Mouse (Mus musculus) hindbrain, embryonic 11.5 days (tissue): ENCODE results near the gene Ly6g6d. TPM values are rescaled to one million over a fixed set of nuclear protein-coding genes. Genes with fewer than 3 reads are reported as not detected.
"Not testable (repeated sequence)": the region's sequence is repeated elsewhere in the genome, so short reads cannot be mapped to it uniquely, and the experiment has no call there.

Experiments used
- ATAC-seq: fragments of 200-750 bp; cut with Nextera tagmentation; 2 replicates; pipeline ENCODE4 v1.8.0; 2017; ENCODE audit warnings: mild to moderate bottlenecking, moderate TSS enrichment, moderate library complexity; ENCODE audit not compliant: low FRiP score
- DNase-seq: peaks from one replicate; pipeline ENCODE4 v3.0.0-alpha.2; 2015; ENCODE audit warnings: low spot score
- H3K27ac ChIP-seq: fragments of 300-500 bp; sonication (generic); 2 replicates; pipeline ENCODE4 v1.5.1; 2014; ENCODE audit warnings: mild to moderate bottlenecking, low read depth, low read length
- H3K27me3 ChIP-seq: fragments of 300-500 bp; sonication (generic); 2 replicates; pipeline ENCODE4 v1.6.1; 2014; ENCODE audit warnings: mild to moderate bottlenecking, low read length, moderate library complexity, mixed read lengths; ENCODE audit not compliant: control insufficient read depth, insufficient read depth
- H3K36me3 ChIP-seq: fragments of 300-500 bp; sonication (generic); 2 replicates; pipeline ENCODE4 v1.6.1; 2014; ENCODE audit warnings: mild to moderate bottlenecking, low read length, moderate library complexity, mixed read lengths; ENCODE audit not compliant: control insufficient read depth, insufficient read depth
- H3K4me1 ChIP-seq: fragments of 300-500 bp; sonication (generic); replicated peaks from 2 replicates; pipeline ENCODE4 v1.6.1; 2014; ENCODE audit warnings: low read length, mixed read lengths; ENCODE audit not compliant: control insufficient read depth, insufficient read depth
- H3K4me2 ChIP-seq: fragments of 300-500 bp; sonication (generic); replicated peaks from 2 replicates; pipeline ENCODE4 v1.6.1; 2014; ENCODE audit warnings: mild to moderate bottlenecking, low read depth, low read length
- H3K4me3 ChIP-seq: fragments of 300-500 bp; sonication (generic); 2 replicates; pipeline ENCODE4 v1.5.1; 2014; ENCODE audit warnings: low read depth, low read length
- H3K9ac ChIP-seq: fragments of 300-500 bp; sonication (generic); 2 replicates; pipeline ENCODE4 v1.6.1; 2014; ENCODE audit warnings: low read depth, low read length
- H3K9me3 ChIP-seq: fragments of 300-500 bp; sonication (generic); 2 replicates; pipeline ENCODE4 v1.6.1; 2016; ENCODE audit warnings: low read length; ENCODE audit not compliant: control insufficient read depth
- WGBS: fragments of 180-500 bp; shearing (Covaris S2); extraction: QIAGEN DNeasy Blood & Tissue Kit; methylation state at CpG from one replicate; pipeline ENCODE4 v1.1.7; 2014; 5-methylcytosine and 5-hydroxymethylcytosine counted together
- polyA plus RNA-seq: library from polyadenylated mRNA; unstranded; fragments of >200 nt; fragmentation: Nextera tagmentation; extraction: Ambion mirVana; gene quantifications from 2 replicates; pipeline ENCODE4 v1.2.1, GENCODE M21; 2014

The Ly6g6d gene
- polyA plus RNA-seq, 1 experiment from 2014 or later: 2.7 TPM

- H3K36me3 ChIP-seq: no peaks in the 10 kb centered on the region
- H3K4me2 ChIP-seq: no peak overlapping the region
- WGBS: 89% methylated on average over 4 of the region's 4 CpGs
- H3K27ac ChIP-seq: no peak overlapping the region
- no peaks in the 10 kb centered on the region for H3K9me3 ChIP-seq
- H3K27me3 ChIP-seq: no peaks in the 10 kb centered on the region
- DNase-seq (no peak), ATAC-seq (no peak)
- no peaks in the 10 kb centered on the region for H3K4me1 ChIP-seq
- no peak overlapping the region for H3K4me3 ChIP-seq
- no peak overlapping the region for H3K9ac ChIP-seq
Observed at GRCm38 (mm10) chr17:35043794-35044193, 34.1 kb downstream of the Ly6g6d start.

GRCm38 (mm10) chr17:35039121-35039873, 38.6 kb downstream of the Ly6g6d start:
- DNase-seq (no peak), ATAC-seq (no peak)
- Histone ChIP-seq H3K4me1 (no peaks in the 10 kb centered on the region), H3K4me3 (no peak overlapping the region), H3K9me3 (no peaks in the 10 kb centered on the region), H3K27ac (no peak overlapping the region), H3K4me2 (no peak overlapping the region), H3K9ac (no peak overlapping the region), H3K27me3 (no peaks in the 10 kb centered on the region), H3K36me3 (no peaks in the 10 kb centered on the region)
- 86% methylated on average over 11 of the region's 11 CpGs for WGBS

GRCm38 (mm10) chr17:35034896-35035295, 43.0 kb downstream of the Ly6g6d start:
- 81% methylated on average over 6 of the region's 6 CpGs for WGBS
- Histone ChIP-seq H3K4me3 (no peak overlapping the region), H3K9me3 (no peaks in the 10 kb centered on the region), H3K36me3 (no peaks in the 10 kb centered on the region), H3K9ac (no peak overlapping the region), H3K27ac (no peak overlapping the region), H3K4me1 (peaks cover 4% of the 10 kb centered on the region; the same call in 1 of the 2 replicates), H3K27me3 (no peaks in the 10 kb centered on the region), H3K4me2 (no peak overlapping the region)
- ATAC-seq: no peak
- no peak for DNase-seq

GRCm38 (mm10) chr17:35033703-35034102, 44.2 kb downstream of the Ly6g6d start:
- not testable (repeated sequence) for H3K27ac ChIP-seq, H3K4me2 ChIP-seq, H3K4me1 ChIP-seq, ATAC-seq, H3K4me3 ChIP-seq, H3K27me3 ChIP-seq, DNase-seq, H3K9ac ChIP-seq, H3K9me3 ChIP-seq, H3K36me3 ChIP-seq
- 90% methylated on average over 1 of the region's 1 CpGs for WGBS

GRCm38 (mm10) chr17:35032323-35032870, 45.5 kb downstream of the Ly6g6d start:
- peaks cover 9% of the 10 kb centered on the region for H3K4me1 ChIP-seq
- no peak for DNase-seq
- 73% methylated on average over 8 of the region's 8 CpGs for WGBS
- no peaks in the 10 kb centered on the region for H3K27me3 ChIP-seq
- no peak overlapping the region for H3K9ac ChIP-seq
- H3K4me2 ChIP-seq: no peak overlapping the region
- no peaks in the 10 kb centered on the region for H3K9me3 ChIP-seq
- ATAC-seq: no peak
- no peaks in the 10 kb centered on the region for H3K36me3 ChIP-seq
- H3K4me3 ChIP-seq: no peak overlapping the region
- no peak overlapping the region for H3K27ac ChIP-seq

- ATAC-seq (no peak), DNase-seq (no peak)
- no peak overlapping the region for H3K9ac ChIP-seq
- no peaks in the 10 kb centered on the region for H3K36me3 ChIP-seq
- H3K4me1 ChIP-seq: peaks cover 11% of the 10 kb centered on the region
- H3K4me2 ChIP-seq: no peak overlapping the region
- H3K27ac ChIP-seq: no peak overlapping the region
- H3K27me3 ChIP-seq: no peaks in the 10 kb centered on the region
- no peak overlapping the region for H3K4me3 ChIP-seq
- 89% methylated on average over 7 of the region's 7 CpGs for WGBS
- H3K9me3 ChIP-seq: no peaks in the 10 kb centered on the region
Observed at GRCm38 (mm10) chr17:35031880-35032279, 46.0 kb downstream of the Ly6g6d start.

- no peak overlapping the region for H3K27ac ChIP-seq
- H3K9me3 ChIP-seq: no peaks in the 10 kb centered on the region
- peaks cover 11% of the 10 kb centered on the region for H3K4me1 ChIP-seq
- DNase-seq: no peak
- no peak overlapping the region for H3K4me2 ChIP-seq
- no peak overlapping the region for H3K4me3 ChIP-seq
- ATAC-seq: no peak
- H3K27me3 ChIP-seq: no peaks in the 10 kb centered on the region
- H3K36me3 ChIP-seq: no peaks in the 10 kb centered on the region
- WGBS: 90% methylated on average over 11 of the region's 11 CpGs
- no peak overlapping the region for H3K9ac ChIP-seq
Observed at GRCm38 (mm10) chr17:35031272-35031671, 46.6 kb downstream of the Ly6g6d start.

- H3K27ac ChIP-seq: 0 out of 2 replicates have a peak overlapping the region, but pooled peaks have one; percentile 33
- 0 out of 2 replicates have a peak overlapping the region, but pooled peaks have one; percentile 20 for H3K9ac ChIP-seq
- DNase-seq (peak; percentile 67), ATAC-seq (peak; percentile 28; the same call in 1 of the 2 replicates)
- peak overlapping the region; percentile 17 for H3K4me2 ChIP-seq
- no peaks in the 10 kb centered on the region for H3K9me3 ChIP-seq
- H3K36me3 ChIP-seq: no peaks in the 10 kb centered on the region
- peaks cover 11% of the 10 kb centered on the region for H3K4me1 ChIP-seq
- no peak overlapping the region for H3K4me3 ChIP-seq
- WGBS: 28% methylated on average over 19 of the region's 19 CpGs
- H3K27me3 ChIP-seq: no peaks in the 10 kb centered on the region
Observed at GRCm38 (mm10) chr17:35029691-35030532, 48.0 kb downstream of the Ly6g6d start.
